Mouse (Mus musculus): ENCODE measurements around the gene Gm49380. TPM values are rescaled to one million over a fixed set of nuclear protein-coding genes. Genes with fewer than 3 reads are reported as not detected.

Gm49380 gene
- polyA plus RNA-seq, 1 experiment from 2014 or later = 0.29 TPM

- DNase-seq (ENCODE audit: low spot score) (no peak), ATAC-seq (no peak)
- WGBS = 64% methylated on average over 10 of the region's 10 CpGs
- Histone ChIP-seq H3K4me1 (ENCODE audit: insufficient read depth, low read depth, low read length) (peaks cover 25% of the 10 kb centered on the region; the same call in 1 of the 2 replicates), H3K9ac (replicated peaks; ENCODE audit: low read depth) (no peak overlapping the region), H3K4me2 (replicated peaks; ENCODE audit: low read depth, low read length) (no peak overlapping the region), H3K9me3 (ENCODE audit: low read length) (no peaks in the 10 kb centered on the region), H3K27me3 (replicated peaks; ENCODE audit: insufficient read depth, low read length) (0 out of 2 replicates have a peak, but pooled peaks cover 4% of the 10 kb centered on the region), H3K27ac (ENCODE audit: low read length) (0 out of 2 replicates have a peak overlapping the region, but pooled peaks have one; percentile 33), H3K4me3 (ENCODE audit: low read depth, low read length) (no peak overlapping the region), H3K36me3 (ENCODE audit: insufficient read depth, low read length) (no peaks in the 10 kb centered on the region)
- TF ChIP-seq EP300 (IDR thresholded peaks at IDR 0.05) (no peak), CTCF (IDR thresholded peaks at IDR 0.05) (no peak)
These were observed 33.1 kb downstream of the Gm49380 start for GRCm38 (mm10) chr9:44079997-44080780.

GRCm38 (mm10) chr9:44078955-44079756 lies 34.1 kb downstream of the Gm49380 start:
- WGBS = 14% methylated on average over 16 of the region's 16 CpGs
- DNase-seq (ENCODE audit: low spot score) (peak; percentile 96), ATAC-seq (peak; percentile 92)
- H3K4me2 ChIP-seq (replicated peaks; ENCODE audit: low read depth, low read length) = no peak overlapping the region; the same call in 1 of the 2 replicates
- no peak overlapping the region for H3K4me3 ChIP-seq (ENCODE audit: low read depth, low read length)
- 0 out of 2 replicates have a peak, but pooled peaks cover 4% of the 10 kb centered on the region for H3K27me3 ChIP-seq (replicated peaks; ENCODE audit: insufficient read depth, low read length)
- peaks cover 17% of the 10 kb centered on the region; the same call in 1 of the 2 replicates for H3K4me1 ChIP-seq (ENCODE audit: insufficient read depth, low read depth, low read length)
- no peaks in the 10 kb centered on the region for H3K36me3 ChIP-seq (ENCODE audit: insufficient read depth, low read length)
- TF ChIP-seq EP300 (IDR thresholded peaks at IDR 0.05) (peak; percentile 86), CTCF (IDR thresholded peaks at IDR 0.05) (no peak)
- H3K27ac ChIP-seq (ENCODE audit: low read length) = peak overlapping the region; percentile 48
- H3K9me3 ChIP-seq (ENCODE audit: low read length) = no peaks in the 10 kb centered on the region
- H3K9ac ChIP-seq (replicated peaks; ENCODE audit: low read depth) = no peak overlapping the region

DNA sequence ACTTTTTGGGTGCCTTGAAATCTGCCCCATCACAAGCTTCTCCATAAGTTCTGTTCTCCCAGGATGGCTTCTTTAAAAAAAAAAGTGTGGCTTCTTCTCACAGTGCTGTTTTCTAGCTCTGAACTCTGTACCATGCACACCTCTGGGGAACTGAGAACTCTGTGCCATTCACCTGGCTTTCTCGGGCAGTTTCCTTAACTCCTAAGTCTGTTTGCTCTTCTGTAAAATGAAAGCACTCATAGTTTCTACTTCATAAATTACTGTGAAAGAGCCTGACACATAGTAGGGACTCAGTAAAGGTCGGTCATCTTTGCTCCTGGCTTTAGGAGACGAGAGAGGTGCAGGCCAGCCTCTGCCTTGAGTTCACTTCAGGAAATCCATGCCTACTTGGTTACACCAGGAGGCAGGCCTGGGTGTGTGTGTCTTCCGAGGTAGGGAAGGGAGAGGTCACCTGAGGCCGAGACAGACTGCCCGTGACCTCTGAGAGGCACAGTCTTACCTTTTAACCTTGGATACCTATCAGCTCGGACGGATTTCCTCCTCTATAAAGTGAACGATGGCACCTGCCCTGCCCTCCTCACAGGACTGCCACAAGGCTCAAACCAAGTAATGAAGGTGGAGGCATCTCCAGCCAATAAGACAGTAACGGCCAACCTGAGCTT lies 35.0 kb downstream of the Gm49380 start:
- Histone ChIP-seq H3K36me3 (ENCODE audit: insufficient read depth, low read length) (no peaks in the 10 kb centered on the region), H3K9ac (replicated peaks; ENCODE audit: low read depth) (no peak overlapping the region), H3K27me3 (replicated peaks; ENCODE audit: insufficient read depth, low read length) (0 out of 2 replicates have a peak, but pooled peaks cover 4% of the 10 kb centered on the region), H3K4me3 (ENCODE audit: low read depth, low read length) (no peak overlapping the region), H3K4me1 (ENCODE audit: insufficient read depth, low read depth, low read length) (peaks cover 12% of the 10 kb centered on the region; the same call in 1 of the 2 replicates), H3K9me3 (ENCODE audit: low read length) (no peaks in the 10 kb centered on the region), H3K4me2 (replicated peaks; ENCODE audit: low read depth, low read length) (no peak overlapping the region), H3K27ac (ENCODE audit: low read length) (peak overlapping the region; percentile 48)
- ATAC-seq = no peak
- no peak for DNase-seq (ENCODE audit: low spot score)
- 75% methylated on average over 10 of the region's 10 CpGs for WGBS
- TF ChIP-seq EP300 (IDR thresholded peaks at IDR 0.05) = no peak
- no peak for TF ChIP-seq CTCF (IDR thresholded peaks at IDR 0.05)

DNA sequence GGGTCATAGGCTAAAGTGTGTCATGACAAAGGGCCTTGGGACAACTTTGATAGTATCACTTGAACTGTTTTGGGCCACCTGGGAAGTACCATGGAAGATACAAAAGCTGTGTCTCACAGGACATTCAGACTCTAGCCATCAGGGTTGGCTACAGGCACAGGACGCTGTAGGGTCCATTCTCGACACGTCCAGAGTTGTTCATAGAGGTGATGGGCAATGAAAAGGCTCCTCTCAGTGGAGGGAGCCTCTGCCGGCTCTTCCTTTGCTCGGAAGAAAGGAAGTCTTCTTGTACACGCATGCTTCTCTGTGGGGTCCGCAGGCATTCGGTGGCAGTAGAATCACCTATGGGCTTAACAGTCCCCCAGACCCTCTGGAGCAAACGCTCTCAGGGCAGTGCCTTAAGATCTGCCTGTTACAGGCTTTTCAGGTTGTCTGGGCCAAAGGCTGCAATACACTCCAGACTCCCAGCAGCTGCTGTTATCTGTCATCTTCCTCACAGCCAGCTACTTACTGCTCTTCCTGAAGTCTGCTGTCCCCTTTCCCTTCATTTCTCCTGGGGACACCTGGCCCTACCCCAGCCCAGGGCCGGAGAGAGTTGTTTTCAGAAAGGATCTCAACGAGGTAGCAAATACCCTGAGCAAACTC lies 35.9 kb downstream of the Gm49380 start:
- H3K4me1 ChIP-seq (ENCODE audit: insufficient read depth, low read depth, low read length) = peaks cover 12% of the 10 kb centered on the region
- DNase-seq (ENCODE audit: low spot score) = no peak
- 0 out of 2 replicates have a peak, but pooled peaks cover 2% of the 10 kb centered on the region for H3K27me3 ChIP-seq (replicated peaks; ENCODE audit: insufficient read depth, low read length)
- TF ChIP-seq CTCF (IDR thresholded peaks at IDR 0.05) (no peak), EP300 (IDR thresholded peaks at IDR 0.05) (no peak)
- ATAC-seq = no peak
- no peak overlapping the region for H3K4me2 ChIP-seq (replicated peaks; ENCODE audit: low read depth, low read length)
- H3K36me3 ChIP-seq (ENCODE audit: insufficient read depth, low read length) = no peaks in the 10 kb centered on the region
- H3K9ac ChIP-seq (replicated peaks; ENCODE audit: low read depth) = no peak overlapping the region
- no peaks in the 10 kb centered on the region for H3K9me3 ChIP-seq (ENCODE audit: low read length)
- WGBS = 78% methylated on average over 11 of the region's 11 CpGs
- H3K4me3 ChIP-seq (ENCODE audit: low read depth, low read length) = no peak overlapping the region
- H3K27ac ChIP-seq (ENCODE audit: low read length) = no peak overlapping the region

GRCm38 (mm10) chr9:44076764-44077120 lies 36.6 kb downstream of the Gm49380 start:
- H3K4me1 ChIP-seq (ENCODE audit: insufficient read depth, low read depth, low read length) = peaks cover 12% of the 10 kb centered on the region
- ATAC-seq = peak; percentile 7; the same call in 1 of the 2 replicates
- no peak overlapping the region for H3K4me2 ChIP-seq (replicated peaks; ENCODE audit: low read depth, low read length)
- peak; percentile 88 for DNase-seq (ENCODE audit: low spot score)
- no peaks in the 10 kb centered on the region for H3K27me3 ChIP-seq (replicated peaks; ENCODE audit: insufficient read depth, low read length)
- no peak overlapping the region for H3K9ac ChIP-seq (replicated peaks; ENCODE audit: low read depth)
- WGBS = 20% methylated on average over 5 of the region's 5 CpGs
- H3K27ac ChIP-seq (ENCODE audit: low read length) = no peak overlapping the region
- TF ChIP-seq CTCF (IDR thresholded peaks at IDR 0.05) (peak; percentile 75), EP300 (IDR thresholded peaks at IDR 0.05) (no peak)
- no peaks in the 10 kb centered on the region for H3K36me3 ChIP-seq (ENCODE audit: insufficient read depth, low read length)
- no peak overlapping the region for H3K4me3 ChIP-seq (ENCODE audit: low read depth, low read length)
- no peaks in the 10 kb centered on the region for H3K9me3 ChIP-seq (ENCODE audit: low read length)

All from lung, postnatal 0 days (tissue).